Mouse (Mus musculus): ENCODE data around the gene Klhl6. TPM values are rescaled to one million over a fixed set of nuclear protein-coding genes. Genes with fewer than 3 reads are reported as not detected.

Klhl6 gene
- total and polyA plus RNA-seq, 3 experiments, result 5.3 to 5.4 (median 5.4) TPM

- no peaks in the 10 kb centered on the region for H3K36me3 ChIP-seq (ENCODE audit: control insufficient read depth, insufficient read depth, low read length)
- DNase-seq, result no peak
- no peak overlapping the region for H3K4me3 ChIP-seq
- H3K27me3 ChIP-seq (ENCODE audit: control insufficient read depth, insufficient read depth, low read length), result no peaks in the 10 kb centered on the region
- no peaks in the 10 kb centered on the region for H3K4me1 ChIP-seq (ENCODE audit: control insufficient read depth, insufficient read depth, low read length)
- no peaks in the 10 kb centered on the region for H3K79me2 ChIP-seq (replicated peaks; ENCODE audit: control insufficient read depth, insufficient read depth, low read length)
- no peak overlapping the region for H3K9ac ChIP-seq (ENCODE audit: low read depth, low read length)
- WGBS, result 50% methylated on average over 2 of the region's 2 CpGs
- no peak overlapping the region for H3K27ac ChIP-seq
- intact Hi-C loops (cut with DNase I), result no loop called here
- TF ChIP-seq CTCF (IDR thresholded peaks at IDR 0.05) (no peak), POLR2A (IDR thresholded peaks at IDR 0.05; ENCODE audit: insufficient read depth, low read depth, low read length) (no peak), EP300 (IDR thresholded peaks at IDR 0.05; ENCODE audit: insufficient read depth, low read depth, low read length) (no peak)
Measured at GRCm38 (mm10) chr16:19912582-19912981, 70.3 kb downstream of the Klhl6 start.

GRCm38 (mm10) chr16:19908291-19908690 is 74.5 kb downstream of the Klhl6 start:
- no peak overlapping the region for H3K9ac ChIP-seq (ENCODE audit: low read depth, low read length)
- intact Hi-C loops (cut with DNase I), result loop anchor here (2.0 to 10.0 kb wide), 3 partner anchors 74 to 189 kb away; partner anchors contain the start of genes Klhl24 and Klhl6
- no peak for DNase-seq
- no peak overlapping the region for H3K4me3 ChIP-seq
- 51% methylated on average over 3 of the region's 3 CpGs for WGBS
- no peak overlapping the region for H3K27ac ChIP-seq
- peaks cover 2% of the 10 kb centered on the region; the same call in 1 of the 2 replicates for H3K4me1 ChIP-seq (ENCODE audit: control insufficient read depth, insufficient read depth, low read length)
- H3K36me3 ChIP-seq (ENCODE audit: control insufficient read depth, insufficient read depth, low read length), result peaks cover 2% of the 10 kb centered on the region; the same call in 1 of the 2 replicates
- H3K27me3 ChIP-seq (ENCODE audit: control insufficient read depth, insufficient read depth, low read length), result no peaks in the 10 kb centered on the region
- H3K79me2 ChIP-seq (replicated peaks; ENCODE audit: control insufficient read depth, insufficient read depth, low read length), result no peaks in the 10 kb centered on the region
- TF ChIP-seq CTCF (IDR thresholded peaks at IDR 0.05) (peak; percentile 30), EP300 (IDR thresholded peaks at IDR 0.05; ENCODE audit: insufficient read depth, low read depth, low read length) (no peak)

GRCm38 (mm10) chr16:19907103-19907502 is 75.7 kb downstream of the Klhl6 start:
- Histone ChIP-seq H3K27me3 (ENCODE audit: control insufficient read depth, insufficient read depth, low read length) (no peaks in the 10 kb centered on the region), H3K9ac (ENCODE audit: low read depth, low read length) (no peak overlapping the region), H3K4me3 (no peak overlapping the region), H3K4me1 (ENCODE audit: control insufficient read depth, insufficient read depth, low read length) (peaks cover 2% of the 10 kb centered on the region; the same call in 1 of the 2 replicates), H3K27ac (no peak overlapping the region), H3K79me2 (replicated peaks; ENCODE audit: control insufficient read depth, insufficient read depth, low read length) (no peaks in the 10 kb centered on the region), H3K36me3 (ENCODE audit: control insufficient read depth, insufficient read depth, low read length) (peaks cover 2% of the 10 kb centered on the region; the same call in 1 of the 2 replicates)
- WGBS, result 42% methylated on average over 2 of the region's 2 CpGs
- peak; percentile 21 to 50 for DNase-seq
- intact Hi-C loops (cut with DNase I), result loop anchor here (5.0 to 10.0 kb wide), 2 partner anchors 75 to 182 kb away; partner anchors contain the start of gene Klhl6
- TF ChIP-seq EP300 (IDR thresholded peaks at IDR 0.05; ENCODE audit: insufficient read depth, low read depth, low read length) (no peak), CTCF (IDR thresholded peaks at IDR 0.05) (peak; percentile 82), POLR2A (IDR thresholded peaks at IDR 0.05; ENCODE audit: insufficient read depth, low read depth, low read length) (no peak)

GRCm38 (mm10) chr16:19904734-19905479 is 77.9 kb downstream of the Klhl6 start:
- intact Hi-C loops (cut with DNase I), result loop anchor here (5.0 to 10.0 kb wide), 2 partner anchors 77 to 180 kb away; partner anchors contain the start of gene Klhl6
- DNase-seq, result no peak
- 34% methylated on average over 2 of the region's 2 CpGs for WGBS
- Histone ChIP-seq H3K4me1 (ENCODE audit: control insufficient read depth, insufficient read depth, low read length) (peaks cover 2% of the 10 kb centered on the region; the same call in 1 of the 2 replicates), H3K79me2 (replicated peaks; ENCODE audit: control insufficient read depth, insufficient read depth, low read length) (no peaks in the 10 kb centered on the region), H3K27ac (no peak overlapping the region), H3K9ac (ENCODE audit: low read depth, low read length) (no peak overlapping the region), H3K4me3 (no peak overlapping the region), H3K27me3 (ENCODE audit: control insufficient read depth, insufficient read depth, low read length) (no peaks in the 10 kb centered on the region), H3K36me3 (ENCODE audit: control insufficient read depth, insufficient read depth, low read length) (peaks cover 2% of the 10 kb centered on the region; the same call in 1 of the 2 replicates)
- no peak for TF ChIP-seq POLR2A (IDR thresholded peaks at IDR 0.05; ENCODE audit: insufficient read depth, low read depth, low read length)

GRCm38 (mm10) chr16:19903792-19904191 is 79.0 kb downstream of the Klhl6 start:
- Histone ChIP-seq H3K27ac (no peak overlapping the region), H3K79me2 (replicated peaks; ENCODE audit: control insufficient read depth, insufficient read depth, low read length) (no peaks in the 10 kb centered on the region), H3K4me3 (no peak overlapping the region), H3K4me1 (ENCODE audit: control insufficient read depth, insufficient read depth, low read length) (peaks cover 2% of the 10 kb centered on the region; the same call in 1 of the 2 replicates), H3K36me3 (ENCODE audit: control insufficient read depth, insufficient read depth, low read length) (peaks cover 2% of the 10 kb centered on the region; the same call in 1 of the 2 replicates), H3K27me3 (ENCODE audit: control insufficient read depth, insufficient read depth, low read length) (no peaks in the 10 kb centered on the region), H3K9ac (ENCODE audit: low read depth, low read length) (no peak overlapping the region)
- 97% methylated on average over 1 of the region's 1 CpGs for WGBS
- intact Hi-C loops (cut with DNase I), result loop anchor here (10.0 kb wide), 1 partner anchor 179 kb away; no protein-coding TSS in a partner anchor
- TF ChIP-seq POLR2A (IDR thresholded peaks at IDR 0.05; ENCODE audit: insufficient read depth, low read depth, low read length), result no peak
- no peak for TF ChIP-seq EP300 (IDR thresholded peaks at IDR 0.05; ENCODE audit: insufficient read depth, low read depth, low read length)
- TF ChIP-seq CTCF (IDR thresholded peaks at IDR 0.05), result no peak
- no peak for DNase-seq

Other genes starting within 250 kb of the Klhl6 start
- under 1 TPM; 0.44 to 0.57 TPM for gene B3gnt5, start 222.8 kb downstream of the Klhl6 start, total RNA-seq (2021)
- gene B3gnt5, start 222.8 kb downstream of the Klhl6 start, polyA plus RNA-seq (2012; rRNA removed), result 0.31 and 0.32 TPM in 2 replicates
- gene Klhl24, start 114.5 kb upstream of the Klhl6 start, total RNA-seq (2021), result 100 to 1,000 TPM; 256 to 323 TPM
- gene Klhl24, start 114.5 kb upstream of the Klhl6 start, polyA plus RNA-seq (2012; rRNA removed), result 43.7 and 107 TPM in 2 replicates
- gene Yeats2, start 158.0 kb upstream of the Klhl6 start, total RNA-seq (2021), result 1 to 10 TPM; 7.7 to 8.7 TPM
- gene Yeats2, start 158.0 kb upstream of the Klhl6 start, polyA plus RNA-seq (2012; rRNA removed), result 7.2 and 15.4 TPM in 2 replicates

Measured in heart, adult 2 months (tissue).